In the genomic region with DNA sequence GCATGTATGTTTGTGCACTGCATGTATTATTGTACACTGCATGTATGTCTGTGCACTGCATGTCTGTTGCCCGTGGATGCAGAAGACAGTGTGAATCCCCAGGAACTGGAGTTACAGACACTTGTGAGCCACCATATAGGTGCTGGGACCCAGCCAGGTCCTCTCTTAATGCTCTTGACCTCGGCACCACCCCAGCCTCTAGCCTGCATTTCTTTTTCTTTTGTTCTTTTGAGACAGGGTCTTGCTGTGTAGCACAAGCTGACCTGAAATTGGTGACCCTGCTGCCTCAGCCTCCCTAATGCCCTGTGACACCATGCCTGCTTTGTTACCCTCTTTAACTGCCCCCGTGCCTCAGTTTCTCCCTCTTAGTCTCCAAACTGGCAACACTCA, we compare ENCODE assay signal across 8 mouse cellular contexts. TPM values are rescaled to one million over a fixed set of nuclear protein-coding genes. Genes with fewer than 3 reads are reported as not detected.
DNase-seq lines count a peak whose midpoint lies in the region; ATAC-seq and TF ChIP-seq lines count a peak whose summit lies in the region.

No protein-coding gene starts in this region.

- intact Hi-C loops in left cerebral cortex, postnatal 4 days (cut with DNase I): no loop called here

- peak overlapping the region; percentile 81 for H3K9ac ChIP-seq in kidney, embryonic 16.5 days (replicated peaks; ENCODE audit: low read length)
- H3K9ac ChIP-seq in hindbrain, embryonic 16.5 days (ENCODE audit: low read depth, low read length): peak overlapping the region; percentile 62
- peak overlapping the region; percentile 31 for H3K9ac ChIP-seq in midbrain, embryonic 15.5 days

- H3K36me3 ChIP-seq in kidney, embryonic 16.5 days (ENCODE audit: insufficient read depth, low read length): no peaks in the 10 kb centered on the region
- no peaks in the 10 kb centered on the region for H3K36me3 ChIP-seq in hindbrain, embryonic 16.5 days (ENCODE audit: control insufficient read depth, insufficient read depth, low read length)
- no peaks in the 10 kb centered on the region for H3K36me3 ChIP-seq in midbrain, embryonic 15.5 days (replicated peaks)

- H3K27me3 ChIP-seq in kidney, embryonic 16.5 days (ENCODE audit: insufficient read depth, low read length): no peaks in the 10 kb centered on the region
- peaks cover 7% of the 10 kb centered on the region for H3K27me3 ChIP-seq in hindbrain, embryonic 16.5 days (replicated peaks; ENCODE audit: control insufficient read depth, insufficient read depth, low read length)
- peaks cover 40% of the 10 kb centered on the region for H3K27me3 ChIP-seq in midbrain, embryonic 15.5 days (replicated peaks)

- no peak; the same call in 1 of the 2 replicates for ATAC-seq in kidney, embryonic 16.5 days (ENCODE audit: low FRiP score, low TSS enrichment)
- ATAC-seq in hindbrain, embryonic 16.5 days: no peak
- ATAC-seq in midbrain, embryonic 15.5 days (replicated peaks): no peak

- H3K27ac ChIP-seq in kidney, embryonic 16.5 days (ENCODE audit: low read length): peak overlapping the region; percentile 81
- no peak overlapping the region for H3K27ac ChIP-seq in bone marrow macrophage, adult 2 months (ENCODE audit: insufficient read depth, low read depth, low read length)
- peak overlapping the region; percentile 37 for H3K27ac ChIP-seq in hindbrain, embryonic 16.5 days (ENCODE audit: low read depth, low read length)
- H3K27ac ChIP-seq in midbrain, embryonic 15.5 days: no peak overlapping the region

- peak overlapping the region; percentile 90 for H3K4me2 ChIP-seq in kidney, embryonic 16.5 days (replicated peaks; ENCODE audit: low read depth, low read length)
- H3K4me2 ChIP-seq in hindbrain, embryonic 16.5 days (ENCODE audit: low read length): peak overlapping the region; percentile 86
- H3K4me2 ChIP-seq in midbrain, embryonic 15.5 days: peak overlapping the region; percentile 90

- no peak for TF ChIP-seq POLR2A in bone marrow macrophage, adult 2 months (IDR thresholded peaks at IDR 0.05; ENCODE audit: borderline replicate concordance, low read depth, low read length)

- peak overlapping the region; percentile 68 for H3K4me3 ChIP-seq in kidney, embryonic 16.5 days (ENCODE audit: low read length)
- H3K4me3 ChIP-seq in bone marrow macrophage, adult 2 months (ENCODE audit: insufficient read depth, low read length): peak overlapping the region; percentile 53
- peak overlapping the region; percentile 49 for H3K4me3 ChIP-seq in hindbrain, embryonic 16.5 days (ENCODE audit: low read length)
- peak overlapping the region; percentile 40 for H3K4me3 ChIP-seq in midbrain, embryonic 15.5 days

- peaks cover 5% of the 10 kb centered on the region; the same call in 1 of the 2 replicates for H3K9me3 ChIP-seq in kidney, embryonic 16.5 days (ENCODE audit: low read length)
- H3K9me3 ChIP-seq in hindbrain, embryonic 16.5 days (ENCODE audit: control insufficient read depth, low read length): no peaks in the 10 kb centered on the region
- no peaks in the 10 kb centered on the region for H3K9me3 ChIP-seq in midbrain, embryonic 15.5 days

- TF ChIP-seq CTCF in bone marrow macrophage, adult 2 months (IDR thresholded peaks at IDR 0.05; ENCODE audit: low read depth, low read length): no peak

- no peak for DNase-seq in kidney, adult 9 months
- no peak for DNase-seq in layer of hippocampus, postnatal 14 days (ENCODE audit: low spot score in 2 of 2)
- no peak for DNase-seq in left cerebral cortex, postnatal 4 days
- no peak for DNase-seq in kidney, adult 18-20 months

- WGBS in kidney, embryonic 16.5 days: 12% methylated on average over 3 of the region's 3 CpGs
- 15% methylated on average over 3 of the region's 3 CpGs for WGBS in hindbrain, embryonic 16.5 days
- 21% methylated on average over 3 of the region's 3 CpGs for WGBS in midbrain, embryonic 15.5 days

- peaks cover 35% of the 10 kb centered on the region for H3K4me1 ChIP-seq in kidney, embryonic 16.5 days (ENCODE audit: insufficient read depth, low read length)
- peaks cover 52% of the 10 kb centered on the region for H3K4me1 ChIP-seq in bone marrow macrophage, adult 2 months (ENCODE audit: control insufficient read depth, insufficient read depth, low read length)
- peaks cover 6% of the 10 kb centered on the region for H3K4me1 ChIP-seq in hindbrain, embryonic 16.5 days (ENCODE audit: control insufficient read depth, insufficient read depth, low read depth, low read length)
- peaks cover 10% of the 10 kb centered on the region for H3K4me1 ChIP-seq in midbrain, embryonic 15.5 days

RNA-seq across cellular contexts. Expression of a gene that starts 0.5 kb away (rescaled TPM):
- polyA plus RNA-seq in kidney, embryonic 16.5 days (2015; fragmentation: Nextera tagmentation; extraction: Ambion mirVana): 40.7 and 42.5 TPM in 2 replicates
- 55.5 and 62.9 TPM in 2 replicates for polyA plus RNA-seq in bone marrow macrophage, adult 2 months (2012; ENCODE audit: insufficient read depth, insufficient read length, missing spikeins)
- polyA plus RNA-seq in hindbrain, embryonic 16.5 days (2015; fragmentation: Nextera tagmentation; extraction: Ambion mirVana): 9.9 and 14.6 TPM in 2 replicates
- polyA plus RNA-seq in midbrain, embryonic 15.5 days (2015; fragmentation: Nextera tagmentation; extraction: Ambion mirVana): 10.4 and 12.3 TPM in 2 replicates
- 10 to 100 TPM; 11.9 to 12.6 TPM for total RNA-seq in layer of hippocampus, postnatal 14 days (2021)
- total RNA-seq in left cerebral cortex, postnatal 4 days (2021): 10 to 100 TPM in 1 of 2 experiments, 1 to 10 TPM in 1; 9.4 to 11.5 TPM

RNA-seq across cellular contexts. Expression of a gene that starts 25.6 kb away (rescaled TPM):
- polyA plus RNA-seq in kidney, embryonic 16.5 days (2015; fragmentation: Nextera tagmentation; extraction: Ambion mirVana): 197 and 211 TPM in 2 replicates
- 27.9 and 28.4 TPM in 2 replicates for polyA plus RNA-seq in bone marrow macrophage, adult 2 months (2012; ENCODE audit: insufficient read depth, insufficient read length, missing spikeins)
- 92.6 and 97.9 TPM in 2 replicates for polyA plus RNA-seq in hindbrain, embryonic 16.5 days (2015; fragmentation: Nextera tagmentation; extraction: Ambion mirVana)
- 107 and 113 TPM in 2 replicates for polyA plus RNA-seq in midbrain, embryonic 15.5 days (2015; fragmentation: Nextera tagmentation; extraction: Ambion mirVana)
- total RNA-seq in layer of hippocampus, postnatal 14 days (2021): 10 to 100 TPM; 17.9 to 19.2 TPM
- 10 to 100 TPM; 39.1 to 39.7 TPM for total RNA-seq in left cerebral cortex, postnatal 4 days (2021)

RNA-seq across cellular contexts. Expression of a gene that starts 41.6 kb away (rescaled TPM):
- polyA plus RNA-seq in kidney, embryonic 16.5 days (2015; fragmentation: Nextera tagmentation; extraction: Ambion mirVana): 31.3 and 33.6 TPM in 2 replicates
- 148 and 174 TPM in 2 replicates for polyA plus RNA-seq in bone marrow macrophage, adult 2 months (2012; ENCODE audit: insufficient read depth, insufficient read length, missing spikeins)
- polyA plus RNA-seq in hindbrain, embryonic 16.5 days (2015; fragmentation: Nextera tagmentation; extraction: Ambion mirVana): 21.2 and 24.6 TPM in 2 replicates
- polyA plus RNA-seq in midbrain, embryonic 15.5 days (2015; fragmentation: Nextera tagmentation; extraction: Ambion mirVana): 31.7 and 31.9 TPM in 2 replicates
- total RNA-seq in layer of hippocampus, postnatal 14 days (2021): 10 to 100 TPM; 53.6 TPM
- 100 to 1,000 TPM in 1 of 2 experiments, 10 to 100 TPM in 1; 98.7 to 107 TPM for total RNA-seq in left cerebral cortex, postnatal 4 days (2021)

Comparison
In these comparisons a context has a peak if more than half of its experiments do, and no peak if none do; other contexts are left out.
1. H3K27ac ChIP-seq: peak in kidney, embryonic 16.5 days (single experiment) and hindbrain, embryonic 16.5 days (single experiment); none in bone marrow macrophage, adult 2 months (single experiment) and midbrain, embryonic 15.5 days (single experiment).
2. H3K9ac ChIP-seq: peak in every context shown above with its lines; median percentile 81 in kidney, embryonic 16.5 days; 62 in hindbrain, embryonic 16.5 days; 31 in midbrain, embryonic 15.5 days.
3. Peak in every context shown above with its lines, with median percentiles within 50 percentile points of each other: H3K4me2 ChIP-seq and H3K4me3 ChIP-seq.